Mouse (Mus musculus) embryo, embryonic 10.5 days (tissue): ENCODE results near the gene Mpg.

ENCODE experiments used
- DNase-seq: peaks from one replicate; pipeline ENCODE4 v3.0.0-alpha.2; 2015; ENCODE audit warnings: low spot score

The Mpg gene

GRCm38 (mm10) chr11:32262674-32263415 lies 36.5 kb downstream of the Mpg start:
- peak; percentile 63 for DNase-seq

GRCm38 (mm10) chr11:32265117-32265738 lies 38.9 kb downstream of the Mpg start:
- DNase-seq: no peak

- no peak for DNase-seq
Measured at GRCm38 (mm10) chr11:32266194-32266593, 39.9 kb downstream of the Mpg start.

- peak; percentile 25 for DNase-seq
Measured at GRCm38 (mm10) chr11:32266776-32267175, 40.5 kb downstream of the Mpg start.

- DNase-seq: peak; percentile 95
Measured at GRCm38 (mm10) chr11:32267188-32267884, 41.0 kb downstream of the Mpg start, which contains the start of gene Nprl3. TSS of gene Nprl3 (minus strand) at chr11:32267707.

GRCm38 (mm10) chr11:32267964-32268363 lies 41.7 kb downstream of the Mpg start:
- DNase-seq: peak; percentile 18

- DNase-seq: no peak
Measured at GRCm38 (mm10) chr11:32268952-32269351, 42.6 kb downstream of the Mpg start.

GRCm38 (mm10) chr11:32271178-32271577 lies 44.9 kb downstream of the Mpg start:
- no peak for DNase-seq

GRCm38 (mm10) chr11:32276347-32276746 lies 50.0 kb downstream of the Mpg start, which contains the start of gene Hba-x:
TSS of gene Hba-x (plus strand) at chr11:32276400.
- DNase-seq: no peak

- DNase-seq: no peak
Measured at GRCm38 (mm10) chr11:32277736-32278457, 51.6 kb downstream of the Mpg start.

GRCm38 (mm10) chr11:32278458-32278957 lies 52.2 kb downstream of the Mpg start:
- no peak for DNase-seq

GRCm38 (mm10) chr11:32280646-32281045 lies 54.3 kb downstream of the Mpg start:
- no peak for DNase-seq

GRCm38 (mm10) chr11:32281416-32282144 lies 55.3 kb downstream of the Mpg start:
- DNase-seq: no peak
